Mouse (Mus musculus): ENCODE measurements around the gene Kcnj8. TPM values are rescaled to one million over a fixed set of nuclear protein-coding genes. Genes with fewer than 3 reads are reported as not detected.

Kcnj8 gene
- polyA plus RNA-seq, 1 experiment from 2014 or later, result 55.3 TPM

DNA sequence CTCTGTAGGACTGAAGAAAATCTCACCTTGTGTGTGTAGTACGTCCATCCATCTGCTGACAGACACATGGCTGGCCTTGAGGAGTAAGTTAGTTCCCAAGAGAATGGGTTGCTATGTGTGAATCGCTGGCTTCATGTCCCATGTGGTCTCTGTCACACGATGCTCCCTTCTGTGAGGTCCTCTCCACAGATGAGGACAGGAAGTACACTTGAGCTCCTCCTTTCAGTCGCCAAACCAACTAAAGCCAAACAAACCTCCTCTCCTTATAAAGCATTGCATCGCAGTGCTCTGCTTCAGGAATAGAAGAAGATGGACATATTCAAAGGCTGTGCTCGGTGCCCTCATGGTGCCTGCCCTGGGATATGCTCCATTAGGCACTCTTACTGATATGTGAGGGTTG lies 6.4 kb upstream of the Kcnj8 start:
- 0 out of 2 replicates have a peak, but pooled peaks cover 5% of the 10 kb centered on the region for H3K27me3 ChIP-seq (replicated peaks; ENCODE audit: control insufficient read depth, insufficient read depth, low read length)
- H3K4me2 ChIP-seq (ENCODE audit: low read length), result no peak overlapping the region
- no peaks in the 10 kb centered on the region for H3K36me3 ChIP-seq (ENCODE audit: control insufficient read depth, insufficient read depth, low read length)
- H3K9me3 ChIP-seq (ENCODE audit: control insufficient read depth, low read length), result no peaks in the 10 kb centered on the region
- H3K4me3 ChIP-seq (ENCODE audit: low read depth, low read length), result no peak overlapping the region
- no peak for DNase-seq (ENCODE audit: low spot score)
- no peak overlapping the region for H3K27ac ChIP-seq (ENCODE audit: low read depth)
- no peaks in the 10 kb centered on the region; the same call in 1 of the 2 replicates for H3K4me1 ChIP-seq (replicated peaks; ENCODE audit: control insufficient read depth, insufficient read depth, low read length)
- ATAC-seq (replicated peaks; ENCODE audit: low FRiP score, low TSS enrichment, low read depth), result no peak
- H3K9ac ChIP-seq (ENCODE audit: low read length), result no peak overlapping the region
- 79% methylated on average over 6 of the region's 6 CpGs for WGBS

GRCm38 (mm10) chr6:142572876-142573275 lies 1.5 kb upstream of the Kcnj8 start:
- H3K9me3 ChIP-seq (ENCODE audit: control insufficient read depth, low read length), result no peaks in the 10 kb centered on the region
- H3K4me2 ChIP-seq (ENCODE audit: low read length), result no peak overlapping the region
- no peaks in the 10 kb centered on the region for H3K36me3 ChIP-seq (ENCODE audit: control insufficient read depth, insufficient read depth, low read length)
- DNase-seq (ENCODE audit: low spot score) (no peak), ATAC-seq (replicated peaks; ENCODE audit: low FRiP score, low TSS enrichment, low read depth) (no peak)
- H3K27ac ChIP-seq (ENCODE audit: low read depth), result no peak overlapping the region
- peaks cover 32% of the 10 kb centered on the region for H3K27me3 ChIP-seq (replicated peaks; ENCODE audit: control insufficient read depth, insufficient read depth, low read length)
- H3K9ac ChIP-seq (ENCODE audit: low read length), result no peak overlapping the region
- H3K4me1 ChIP-seq (replicated peaks; ENCODE audit: control insufficient read depth, insufficient read depth, low read length), result peaks cover 4% of the 10 kb centered on the region; the same call in 1 of the 2 replicates
- H3K4me3 ChIP-seq (ENCODE audit: low read depth, low read length), result no peak overlapping the region
- WGBS, result 42% methylated on average over 6 of the region's 6 CpGs

GRCm38 (mm10) chr6:142571629-142572360 lies 381 bp upstream of the Kcnj8 start:
- Histone ChIP-seq H3K4me2 (ENCODE audit: low read length) (peak overlapping the region; percentile 62), H3K9me3 (ENCODE audit: control insufficient read depth, low read length) (no peaks in the 10 kb centered on the region), H3K27ac (ENCODE audit: low read depth) (peak overlapping the region; percentile 87), H3K4me1 (replicated peaks; ENCODE audit: control insufficient read depth, insufficient read depth, low read length) (peaks cover 4% of the 10 kb centered on the region; the same call in 1 of the 2 replicates), H3K36me3 (ENCODE audit: control insufficient read depth, insufficient read depth, low read length) (no peaks in the 10 kb centered on the region), H3K9ac (ENCODE audit: low read length) (peak overlapping the region; percentile 73), H3K4me3 (ENCODE audit: low read depth, low read length) (peak overlapping the region; percentile 56), H3K27me3 (replicated peaks; ENCODE audit: control insufficient read depth, insufficient read depth, low read length) (peaks cover 32% of the 10 kb centered on the region)
- DNase-seq (ENCODE audit: low spot score) (peak; percentile 73), ATAC-seq (replicated peaks; ENCODE audit: low FRiP score, low TSS enrichment, low read depth) (peak; percentile 38; the same call in 1 of the 2 replicates)
- 4% methylated on average over 21 of the region's 21 CpGs for WGBS

DNA sequence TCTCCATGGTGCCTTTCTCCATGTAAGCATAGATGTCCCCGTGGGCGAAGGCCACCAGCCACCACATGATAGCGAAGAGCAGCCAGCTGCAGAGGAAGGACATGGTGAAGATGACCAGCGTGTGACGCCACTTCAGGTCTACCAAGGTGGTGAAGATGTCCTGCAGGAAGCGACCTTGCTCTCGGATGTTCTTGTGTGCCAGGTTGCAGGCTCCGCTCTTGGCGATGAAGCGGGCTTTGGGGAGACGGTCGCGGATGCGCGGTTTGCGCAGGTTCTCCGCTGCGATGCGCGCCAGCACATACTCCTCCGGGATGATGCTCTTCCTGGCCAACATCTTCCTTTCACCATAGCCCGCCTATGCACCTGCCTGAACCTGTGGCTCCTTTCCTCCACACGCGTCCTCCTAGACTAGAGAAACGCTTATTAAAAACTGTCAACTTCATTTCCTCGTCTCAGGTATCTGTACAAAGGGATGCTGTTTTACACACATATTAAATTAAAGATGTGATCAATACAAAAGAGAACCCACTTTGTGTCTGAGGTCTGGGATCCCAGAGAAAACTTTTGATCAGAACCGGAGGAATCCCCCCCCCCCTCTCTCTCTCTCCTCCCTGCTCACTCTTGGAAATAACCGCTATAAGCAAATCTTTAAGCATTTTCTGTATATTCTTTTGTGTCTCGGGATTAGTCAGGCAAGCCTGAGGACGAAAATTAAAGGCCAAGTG lies 1.2 kb downstream of the Kcnj8 start:
- H3K4me3 ChIP-seq (ENCODE audit: low read depth, low read length), result peak overlapping the region; percentile 56
- peak overlapping the region; percentile 87 for H3K27ac ChIP-seq (ENCODE audit: low read depth)
- 9% methylated on average over 30 of the region's 30 CpGs for WGBS
- H3K4me1 ChIP-seq (replicated peaks; ENCODE audit: control insufficient read depth, insufficient read depth, low read length), result peaks cover 4% of the 10 kb centered on the region; the same call in 1 of the 2 replicates
- peaks cover 13% of the 10 kb centered on the region for H3K36me3 ChIP-seq (ENCODE audit: control insufficient read depth, insufficient read depth, low read length)
- peaks cover 32% of the 10 kb centered on the region for H3K27me3 ChIP-seq (replicated peaks; ENCODE audit: control insufficient read depth, insufficient read depth, low read length)
- peak; percentile 63 for DNase-seq (ENCODE audit: low spot score)
- H3K4me2 ChIP-seq (ENCODE audit: low read length), result peak overlapping the region; percentile 62
- H3K9ac ChIP-seq (ENCODE audit: low read length), result peak overlapping the region; percentile 73
- H3K9me3 ChIP-seq (ENCODE audit: control insufficient read depth, low read length), result no peaks in the 10 kb centered on the region
- ATAC-seq (replicated peaks; ENCODE audit: low FRiP score, low TSS enrichment, low read depth), result no peak

GRCm38 (mm10) chr6:142568713-142569357 lies 2.6 kb downstream of the Kcnj8 start:
- Histone ChIP-seq H3K27ac (ENCODE audit: low read depth) (peak overlapping the region; percentile 47; the same call in 1 of the 2 replicates), H3K36me3 (ENCODE audit: control insufficient read depth, insufficient read depth, low read length) (peaks cover 16% of the 10 kb centered on the region), H3K4me3 (ENCODE audit: low read depth, low read length) (peak overlapping the region; percentile 56), H3K9me3 (ENCODE audit: control insufficient read depth, low read length) (no peaks in the 10 kb centered on the region), H3K9ac (ENCODE audit: low read length) (peak overlapping the region; percentile 50), H3K4me2 (ENCODE audit: low read length) (peak overlapping the region; percentile 62), H3K27me3 (replicated peaks; ENCODE audit: control insufficient read depth, insufficient read depth, low read length) (peaks cover 31% of the 10 kb centered on the region), H3K4me1 (replicated peaks; ENCODE audit: control insufficient read depth, insufficient read depth, low read length) (peaks cover 4% of the 10 kb centered on the region; the same call in 1 of the 2 replicates)
- 55% methylated on average over 7 of the region's 7 CpGs for WGBS
- peak; percentile 53 for DNase-seq (ENCODE audit: low spot score)
- ATAC-seq (replicated peaks; ENCODE audit: low FRiP score, low TSS enrichment, low read depth), result no peak

- Histone ChIP-seq H3K9ac (ENCODE audit: low read length) (no peak overlapping the region), H3K27ac (ENCODE audit: low read depth) (peak overlapping the region; percentile 14), H3K4me1 (replicated peaks; ENCODE audit: control insufficient read depth, insufficient read depth, low read length) (peaks cover 4% of the 10 kb centered on the region; the same call in 1 of the 2 replicates), H3K27me3 (replicated peaks; ENCODE audit: control insufficient read depth, insufficient read depth, low read length) (peaks cover 26% of the 10 kb centered on the region), H3K4me2 (ENCODE audit: low read length) (peak overlapping the region; percentile 62), H3K9me3 (ENCODE audit: control insufficient read depth, low read length) (no peaks in the 10 kb centered on the region), H3K36me3 (ENCODE audit: control insufficient read depth, insufficient read depth, low read length) (peaks cover 16% of the 10 kb centered on the region), H3K4me3 (ENCODE audit: low read depth, low read length) (peak overlapping the region; percentile 56; the same call in 1 of the 2 replicates)
- peak; percentile 69 for DNase-seq (ENCODE audit: low spot score)
- WGBS, result 16% methylated on average over 5 of the region's 5 CpGs
- ATAC-seq (replicated peaks; ENCODE audit: low FRiP score, low TSS enrichment, low read depth), result peak; percentile 56
These were observed 4.0 kb downstream of the Kcnj8 start for GRCm38 (mm10) chr6:142567452-142567851.

DNA sequence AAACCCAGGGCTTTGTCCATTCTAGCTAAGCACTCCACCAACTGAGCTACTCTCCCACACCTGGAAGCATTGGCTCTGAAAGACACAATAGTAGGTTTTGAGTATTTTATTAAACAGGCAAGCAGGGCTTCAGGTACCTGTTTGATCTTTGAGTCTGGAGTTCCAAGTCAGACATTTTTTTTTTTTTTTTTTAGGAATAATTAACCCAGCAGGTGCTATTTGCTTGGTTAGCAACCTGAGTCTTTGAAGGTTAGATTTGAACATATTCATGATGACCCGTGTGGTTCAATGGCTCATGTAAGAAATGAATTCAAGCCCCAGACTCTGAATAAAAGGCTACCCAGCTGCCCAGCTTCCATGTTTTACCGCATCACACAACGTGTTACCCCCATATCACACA lies 6.7 kb downstream of the Kcnj8 start:
- Histone ChIP-seq H3K27me3 (replicated peaks; ENCODE audit: control insufficient read depth, insufficient read depth, low read length) (peaks cover 11% of the 10 kb centered on the region), H3K4me2 (ENCODE audit: low read length) (no peak overlapping the region), H3K9me3 (ENCODE audit: control insufficient read depth, low read length) (no peaks in the 10 kb centered on the region), H3K4me3 (ENCODE audit: low read depth, low read length) (no peak overlapping the region), H3K27ac (ENCODE audit: low read depth) (no peak overlapping the region), H3K4me1 (replicated peaks; ENCODE audit: control insufficient read depth, insufficient read depth, low read length) (no peaks in the 10 kb centered on the region), H3K9ac (ENCODE audit: low read length) (no peak overlapping the region), H3K36me3 (ENCODE audit: control insufficient read depth, insufficient read depth, low read length) (peaks cover 16% of the 10 kb centered on the region)
- peak; percentile 28 for DNase-seq (ENCODE audit: low spot score)
- 94% methylated on average over 3 of the region's 3 CpGs for WGBS
- no peak for ATAC-seq (replicated peaks; ENCODE audit: low FRiP score, low TSS enrichment, low read depth)

DNA sequence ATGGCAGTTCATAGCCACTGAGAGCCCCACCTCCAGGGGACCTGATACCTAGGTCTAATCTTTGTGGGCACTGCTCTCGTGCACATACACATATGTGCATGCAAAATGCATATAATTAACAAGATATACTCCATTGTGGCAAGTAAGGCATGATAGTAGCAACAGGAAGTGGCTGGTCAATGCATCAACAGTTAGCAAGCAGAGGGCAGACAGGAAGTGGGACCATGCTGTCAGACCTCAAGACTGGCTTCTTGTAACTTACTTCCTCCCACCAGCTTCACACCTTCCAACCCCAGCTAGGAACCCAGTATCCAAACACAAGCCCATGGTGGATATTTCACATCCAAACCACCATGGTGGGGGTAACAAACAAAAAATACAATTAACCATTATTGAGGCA lies 10.3 kb downstream of the Kcnj8 start:
- H3K9me3 ChIP-seq (ENCODE audit: control insufficient read depth, low read length), result no peaks in the 10 kb centered on the region
- H3K9ac ChIP-seq (ENCODE audit: low read length), result no peak overlapping the region
- H3K27me3 ChIP-seq (replicated peaks; ENCODE audit: control insufficient read depth, insufficient read depth, low read length), result no peaks in the 10 kb centered on the region
- no peaks in the 10 kb centered on the region for H3K4me1 ChIP-seq (replicated peaks; ENCODE audit: control insufficient read depth, insufficient read depth, low read length)
- H3K4me3 ChIP-seq (ENCODE audit: low read depth, low read length), result no peak overlapping the region
- WGBS, result 71% methylated on average over 1 of the region's 1 CpGs
- H3K4me2 ChIP-seq (ENCODE audit: low read length), result no peak overlapping the region
- ATAC-seq (replicated peaks; ENCODE audit: low FRiP score, low TSS enrichment, low read depth), result no peak
- peak; percentile 1 for DNase-seq (ENCODE audit: low spot score)
- peaks cover 12% of the 10 kb centered on the region for H3K36me3 ChIP-seq (ENCODE audit: control insufficient read depth, insufficient read depth, low read length)
- no peak overlapping the region for H3K27ac ChIP-seq (ENCODE audit: low read depth)
